Mouse (Mus musculus) kidney, embryonic 15.5 days (tissue): ENCODE measurements around the gene Sh3rf3. TPM values are rescaled to one million over a fixed set of nuclear protein-coding genes. Genes with fewer than 3 reads are reported as not detected.

Experiments used
- ATAC-seq: fragments of 200-750 bp; cut with Nextera tagmentation; replicated peaks from 2 replicates; pipeline ENCODE4 v1.8.0; 2017; ENCODE audit warnings: moderate TSS enrichment; ENCODE audit not compliant: low FRiP score
- H3K27ac ChIP-seq: fragments of 300-500 bp; sonication (generic); 2 replicates; pipeline ENCODE4 v1.5.1; 2015; ENCODE audit warnings: mild to moderate bottlenecking, inconsistent platforms
- H3K27me3 ChIP-seq: fragments of 300-500 bp; sonication (generic); 2 replicates; pipeline ENCODE4 v1.6.1; 2015; ENCODE audit warnings: inconsistent platforms
- H3K36me3 ChIP-seq: fragments of 300-500 bp; sonication (generic); 2 replicates; pipeline ENCODE4 v1.6.1; 2015; ENCODE audit warnings: inconsistent platforms
- H3K4me1 ChIP-seq: fragments of 300-500 bp; sonication (generic); 2 replicates; pipeline ENCODE4 v1.6.1; 2015; ENCODE audit warnings: inconsistent platforms
- H3K4me2 ChIP-seq: fragments of 300-500 bp; sonication (generic); 2 replicates; pipeline ENCODE4 v1.6.1; 2015; ENCODE audit warnings: moderate library complexity, mild to moderate bottlenecking, inconsistent platforms
- H3K4me3 ChIP-seq: fragments of 300-500 bp; sonication (generic); replicated peaks from 2 replicates; pipeline ENCODE4 v1.5.1; 2015; ENCODE audit warnings: mild to moderate bottlenecking, inconsistent platforms
- H3K9ac ChIP-seq: fragments of 300-500 bp; sonication (generic); 2 replicates; pipeline ENCODE4 v1.6.1; 2015; ENCODE audit warnings: mild to moderate bottlenecking, inconsistent platforms
- H3K9me3 ChIP-seq: fragments of 300-500 bp; sonication (generic); replicated peaks from 2 replicates; pipeline ENCODE4 v1.6.1; 2016; ENCODE audit warnings: inconsistent platforms
- WGBS: fragments of 180-500 bp; shearing (Covaris S2); methylation state at CpG from one replicate; pipeline ENCODE4 v1.1.7; 2015; ENCODE audit warnings: mixed read lengths; 5-methylcytosine and 5-hydroxymethylcytosine counted together
- polyA plus RNA-seq: library from polyadenylated mRNA; unstranded; fragments of >200 nt; fragmentation: Nextera tagmentation; extraction: Ambion mirVana; gene quantifications from 2 replicates; pipeline ENCODE4 v1.2.1, GENCODE M21; 2015

The Sh3rf3 gene
- 1.3 and 1.6 TPM in 2 replicates for polyA plus RNA-seq

DNA sequence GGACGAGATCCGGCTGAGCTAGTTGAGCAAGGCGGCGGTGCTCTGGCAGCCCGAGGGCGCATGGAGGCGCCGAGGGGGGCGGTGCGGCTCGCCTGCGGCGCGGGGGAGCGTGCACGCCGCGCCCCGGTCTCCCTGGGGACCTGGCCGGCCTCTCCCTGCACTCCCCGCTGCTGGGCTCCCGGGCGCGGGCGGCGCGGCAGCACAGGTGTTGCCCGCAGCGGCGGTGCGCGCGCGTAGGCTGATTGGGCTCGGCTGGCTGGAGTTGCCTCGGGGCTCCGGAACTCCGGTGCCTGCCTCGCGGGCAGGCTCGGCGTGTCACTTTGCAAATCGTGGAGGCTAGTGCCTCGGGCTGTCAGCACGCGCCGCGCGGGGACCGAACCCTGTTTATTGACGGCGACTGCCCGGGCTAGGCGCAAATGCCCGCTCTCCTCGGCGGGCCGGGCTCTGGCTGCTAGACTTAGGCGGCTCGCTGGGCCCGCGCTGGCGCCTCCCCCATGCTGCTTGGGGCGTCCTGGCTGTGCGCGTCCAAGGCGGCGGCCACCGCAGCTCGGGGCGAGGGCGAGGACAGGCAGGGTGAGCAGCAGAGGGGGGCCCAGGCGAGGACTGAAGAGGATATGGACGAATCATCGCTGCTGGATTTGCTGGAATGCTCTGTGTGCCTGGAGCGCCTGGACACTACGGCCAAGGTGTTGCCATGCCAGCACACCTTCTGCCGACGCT, at the start of gene Sh3rf3:
Sh3rf3 (plus strand) TSS at position 279 of the 720 bp plus-strand sequence.
- Histone ChIP-seq H3K4me1 (peaks cover 24% of the 10 kb centered on the region), H3K27ac (peak within 1 kb of the TSS; percentile 64), H3K4me3 (peak within 1 kb of the TSS; percentile 67), H3K36me3 (no peaks in the 10 kb centered on the region), H3K4me2 (peak within 1 kb of the TSS; percentile 100), H3K9me3 (no peaks in the 10 kb centered on the region), H3K9ac (peak within 1 kb of the TSS; percentile 47), H3K27me3 (peaks cover 55% of the 10 kb centered on the region)
- peak; percentile 58 for ATAC-seq
- under 1% methylated on average over 71 of the region's 79 CpGs for WGBS

- WGBS = 87% methylated on average over 8 of the region's 8 CpGs
- no peak for ATAC-seq
- no peaks in the 10 kb centered on the region for H3K36me3 ChIP-seq
- no peaks in the 10 kb centered on the region for H3K9me3 ChIP-seq
- no peaks in the 10 kb centered on the region for H3K27me3 ChIP-seq
- no peak overlapping the region for H3K9ac ChIP-seq
- no peak overlapping the region for H3K27ac ChIP-seq
- no peak overlapping the region for H3K4me3 ChIP-seq
- H3K4me2 ChIP-seq = no peak overlapping the region
- no peaks in the 10 kb centered on the region for H3K4me1 ChIP-seq
These were observed 24.5 kb upstream of the Sh3rf3 start for GRCm38 (mm10) chr10:58788486-58789274.

DNA sequence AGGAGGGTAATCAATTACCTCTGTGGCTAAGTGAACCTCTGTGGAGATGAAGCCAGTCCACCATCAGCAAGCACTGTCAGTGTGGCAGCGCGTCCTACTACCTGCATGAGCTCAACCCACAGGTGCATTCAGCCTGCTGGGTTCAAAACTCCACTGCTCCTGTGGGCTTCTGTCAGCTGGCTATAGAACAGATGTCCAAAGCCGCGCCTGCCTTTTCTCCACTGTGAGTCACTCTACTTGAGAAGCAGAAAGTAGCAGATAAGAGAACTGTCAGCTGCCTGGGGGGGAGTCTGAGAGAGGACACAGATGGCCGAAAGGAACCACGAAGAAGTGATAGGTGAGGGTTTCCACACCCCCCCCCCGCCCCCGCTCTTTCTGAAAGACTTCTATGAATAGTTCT, 15.6 kb upstream of the Sh3rf3 start:
- no peak for ATAC-seq
- no peaks in the 10 kb centered on the region for H3K9me3 ChIP-seq
- no peak overlapping the region for H3K4me2 ChIP-seq
- no peak overlapping the region for H3K4me3 ChIP-seq
- no peak overlapping the region for H3K27ac ChIP-seq
- H3K36me3 ChIP-seq = no peaks in the 10 kb centered on the region
- no peaks in the 10 kb centered on the region for H3K27me3 ChIP-seq
- H3K9ac ChIP-seq = no peak overlapping the region
- no peaks in the 10 kb centered on the region for H3K4me1 ChIP-seq
- 85% methylated on average over 8 of the region's 8 CpGs for WGBS

GRCm38 (mm10) chr10:58798156-58798555, 15.0 kb upstream of the Sh3rf3 start:
- 92% methylated on average over 3 of the region's 3 CpGs for WGBS
- ATAC-seq = no peak
- no peaks in the 10 kb centered on the region for H3K27me3 ChIP-seq

GRCm38 (mm10) chr10:58800996-58801433, 12.1 kb upstream of the Sh3rf3 start:
- 68% methylated on average over 21 of the region's 21 CpGs for WGBS
- Histone ChIP-seq H3K27me3 (no peaks in the 10 kb centered on the region), H3K36me3 (no peaks in the 10 kb centered on the region), H3K4me3 (no peak overlapping the region), H3K4me1 (no peaks in the 10 kb centered on the region), H3K4me2 (no peak overlapping the region), H3K9me3 (no peaks in the 10 kb centered on the region), H3K9ac (no peak overlapping the region), H3K27ac (no peak overlapping the region)
- ATAC-seq = no peak

More at GRCm38 (mm10) chr10:58798156-58798555, 15.0 kb upstream of the Sh3rf3 start:
- Histone ChIP-seq H3K9ac (no peak overlapping the region), H3K4me2 (no peak overlapping the region), H3K4me1 (no peaks in the 10 kb centered on the region), H3K27ac (no peak overlapping the region), H3K4me3 (no peak overlapping the region), H3K9me3 (no peaks in the 10 kb centered on the region), H3K36me3 (no peaks in the 10 kb centered on the region)

- Histone ChIP-seq H3K4me3 (no peak overlapping the region), H3K4me2 (no peak overlapping the region), H3K9me3 (no peaks in the 10 kb centered on the region), H3K9ac (no peak overlapping the region), H3K27ac (no peak overlapping the region), H3K36me3 (no peaks in the 10 kb centered on the region), H3K4me1 (no peaks in the 10 kb centered on the region), H3K27me3 (no peaks in the 10 kb centered on the region)
- no peak for ATAC-seq
- 54% methylated on average over 1 of the region's 1 CpGs for WGBS
These were observed 10.8 kb upstream of the Sh3rf3 start for GRCm38 (mm10) chr10:58802391-58802790.

GRCm38 (mm10) chr10:58807956-58808355, 5.2 kb upstream of the Sh3rf3 start:
- no peak overlapping the region for H3K4me3 ChIP-seq
- peaks cover 6% of the 10 kb centered on the region for H3K4me1 ChIP-seq
- no peak overlapping the region for H3K4me2 ChIP-seq
- no peak for ATAC-seq
- peaks cover 28% of the 10 kb centered on the region for H3K27me3 ChIP-seq
- 36% methylated on average over 3 of the region's 3 CpGs for WGBS
- no peak overlapping the region for H3K27ac ChIP-seq
- no peak overlapping the region for H3K9ac ChIP-seq
- H3K36me3 ChIP-seq = no peaks in the 10 kb centered on the region
- no peaks in the 10 kb centered on the region for H3K9me3 ChIP-seq

GRCm38 (mm10) chr10:58810181-58810580, 3.0 kb upstream of the Sh3rf3 start:
- Histone ChIP-seq H3K4me1 (peaks cover 24% of the 10 kb centered on the region), H3K9ac (no peak overlapping the region), H3K27ac (no peak overlapping the region), H3K9me3 (no peaks in the 10 kb centered on the region), H3K4me3 (no peak overlapping the region), H3K4me2 (no peak overlapping the region), H3K36me3 (no peaks in the 10 kb centered on the region), H3K27me3 (peaks cover 48% of the 10 kb centered on the region)
- WGBS = 83% methylated on average over 5 of the region's 5 CpGs
- ATAC-seq = no peak

GRCm38 (mm10) chr10:58812210-58813080, 714 bp upstream of the Sh3rf3 start:
- WGBS = under 1% methylated on average over 63 of the region's 63 CpGs
- ATAC-seq = peak; percentile 79
- Histone ChIP-seq H3K27ac (peak overlapping the region; percentile 64), H3K4me1 (peaks cover 24% of the 10 kb centered on the region), H3K9me3 (no peaks in the 10 kb centered on the region), H3K27me3 (peaks cover 55% of the 10 kb centered on the region), H3K36me3 (no peaks in the 10 kb centered on the region), H3K4me2 (peak overlapping the region; percentile 100), H3K9ac (peak overlapping the region; percentile 47), H3K4me3 (peak overlapping the region; percentile 67)

DNA sequence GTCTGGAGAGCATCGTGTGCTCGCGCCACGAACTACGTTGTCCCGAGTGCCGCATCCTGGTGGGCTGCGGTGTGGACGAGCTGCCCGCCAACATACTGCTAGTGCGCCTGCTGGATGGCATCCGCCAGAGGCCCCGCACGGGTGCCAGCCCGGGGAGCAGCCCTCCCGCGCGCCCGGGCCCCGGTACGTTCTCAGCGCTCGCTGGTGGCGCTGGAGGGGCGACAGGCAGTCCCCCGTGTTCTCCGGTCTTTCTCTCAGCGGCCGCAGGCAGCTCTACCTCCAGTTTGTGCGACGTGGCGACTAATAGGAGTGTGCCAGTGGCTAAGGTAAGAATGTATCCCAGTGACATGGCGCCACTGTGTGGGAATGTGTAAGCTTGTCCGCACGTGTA, 637 bp downstream of the Sh3rf3 start:
- Histone ChIP-seq H3K27ac (no peak overlapping the region), H3K9me3 (no peaks in the 10 kb centered on the region), H3K4me3 (peak overlapping the region; percentile 67), H3K27me3 (peaks cover 52% of the 10 kb centered on the region), H3K4me2 (peak overlapping the region; percentile 100), H3K4me1 (peaks cover 24% of the 10 kb centered on the region), H3K36me3 (no peaks in the 10 kb centered on the region), H3K9ac (peak overlapping the region; percentile 47)
- 1% methylated on average over 35 of the region's 35 CpGs for WGBS
- 0 out of 2 replicates have a peak, but pooled peaks have one; percentile 1 for ATAC-seq

- H3K4me3 ChIP-seq = peak overlapping the region; percentile 67
- H3K9me3 ChIP-seq = no peaks in the 10 kb centered on the region
- peak overlapping the region; percentile 100 for H3K4me2 ChIP-seq
- H3K27ac ChIP-seq = no peak overlapping the region
- no peak overlapping the region for H3K9ac ChIP-seq
- H3K27me3 ChIP-seq = peaks cover 46% of the 10 kb centered on the region
- WGBS = 24% methylated on average over 7 of the region's 7 CpGs
- no peak for ATAC-seq
- H3K36me3 ChIP-seq = no peaks in the 10 kb centered on the region
- H3K4me1 ChIP-seq = peaks cover 24% of the 10 kb centered on the region
These were observed 1.3 kb downstream of the Sh3rf3 start for GRCm38 (mm10) chr10:58814486-58814885.
